Mouse (Mus musculus) yolk sac, embryonic 10.5 days (tissue): Measurements from ENCODE around the gene Actbl2.

Experiments
- DNase-seq: peaks from one replicate; pipeline ENCODE4 v3.0.0-alpha.2; 2017; ENCODE audit warnings: low spot score

Actbl2 gene

DNA sequence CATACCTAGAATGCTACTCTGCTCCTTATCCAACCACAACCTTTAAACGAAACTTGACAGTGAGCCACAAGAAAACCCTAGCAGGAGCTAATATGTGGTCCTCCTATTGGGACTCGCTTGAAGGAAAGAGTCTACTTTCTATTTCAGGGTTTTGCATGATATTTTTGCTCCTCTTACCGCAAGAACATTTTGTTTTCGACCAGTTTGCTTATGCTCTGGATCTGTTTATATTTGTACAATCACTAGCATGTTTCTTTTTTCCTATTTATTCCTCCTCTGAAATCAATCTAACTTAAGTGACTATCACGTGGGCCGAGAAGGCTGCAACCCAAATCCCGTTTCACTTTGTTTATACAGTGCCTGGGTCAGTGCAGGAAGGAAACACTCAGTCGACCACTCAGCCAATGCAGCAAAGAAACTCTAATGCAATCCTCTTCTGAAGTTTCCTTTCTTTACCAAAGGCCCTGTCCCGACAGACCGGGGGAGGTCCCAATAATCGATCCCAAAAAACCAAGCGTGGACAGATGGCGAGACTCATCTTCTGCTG is 15.0 kb downstream of the Actbl2 start:
- no peak for DNase-seq

DNA sequence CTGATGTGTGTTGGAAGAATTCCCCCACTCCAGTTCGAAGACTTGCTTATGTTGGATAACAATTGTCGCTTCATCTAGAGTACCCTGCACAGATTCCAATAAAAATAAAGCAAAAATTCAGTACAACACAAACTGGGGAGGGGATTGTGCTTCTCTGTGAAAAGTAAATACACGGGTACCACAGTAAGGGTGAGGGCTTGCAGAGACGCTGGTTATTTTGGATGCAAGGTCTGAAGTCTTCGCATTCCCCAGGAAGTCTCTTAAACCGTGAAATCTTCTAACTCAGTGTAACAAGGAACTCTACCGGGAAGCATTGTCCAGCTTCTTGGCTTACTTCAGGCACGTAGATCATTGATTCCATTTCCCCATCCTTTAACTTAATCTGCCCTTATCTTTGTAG is 17.1 kb downstream of the Actbl2 start:
- DNase-seq, result no peak

DNA sequence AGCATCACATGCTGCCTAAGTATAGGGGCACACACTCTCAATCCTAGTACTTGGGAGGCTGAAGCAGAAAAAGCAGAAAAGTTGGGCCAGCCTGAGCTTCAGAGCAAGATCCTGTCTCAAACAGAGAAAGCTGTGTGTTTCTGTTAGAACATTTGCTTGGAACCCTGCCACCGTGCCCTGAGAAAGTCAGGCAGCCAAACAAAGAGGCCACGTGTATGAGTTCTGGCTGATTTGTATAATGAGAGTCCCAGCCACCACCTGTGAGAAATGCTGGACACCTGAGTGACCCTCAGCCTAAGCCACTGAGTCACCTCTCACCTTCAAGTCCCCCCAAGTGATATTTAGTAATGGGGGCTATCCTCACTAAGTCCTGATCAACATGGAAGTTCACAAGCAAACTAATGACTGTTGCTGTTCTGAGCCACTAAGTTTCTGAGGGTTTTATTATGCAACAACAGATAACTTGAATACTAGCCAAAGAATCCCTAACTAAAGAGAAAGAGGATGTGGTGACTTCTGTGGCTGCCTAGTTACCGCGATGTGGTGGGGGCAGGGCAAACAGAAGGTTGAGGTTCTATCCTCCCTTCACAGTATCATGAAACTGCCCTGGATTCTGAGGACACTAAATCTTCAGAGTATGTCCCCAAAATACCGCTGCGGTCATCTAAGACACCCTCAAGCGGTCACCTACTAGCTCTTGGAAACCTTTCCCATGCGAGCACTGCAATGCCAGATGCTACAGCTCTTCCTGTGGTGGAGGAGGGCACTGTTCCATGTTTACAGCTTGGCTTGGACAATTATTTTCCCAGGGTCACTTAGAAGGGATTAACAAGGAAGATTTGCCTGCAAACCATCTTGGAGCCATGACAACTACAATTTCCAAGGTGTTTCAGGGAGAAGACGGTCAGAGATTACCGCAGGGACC is 31.9 kb downstream of the Actbl2 start:
- no peak for DNase-seq

DNA sequence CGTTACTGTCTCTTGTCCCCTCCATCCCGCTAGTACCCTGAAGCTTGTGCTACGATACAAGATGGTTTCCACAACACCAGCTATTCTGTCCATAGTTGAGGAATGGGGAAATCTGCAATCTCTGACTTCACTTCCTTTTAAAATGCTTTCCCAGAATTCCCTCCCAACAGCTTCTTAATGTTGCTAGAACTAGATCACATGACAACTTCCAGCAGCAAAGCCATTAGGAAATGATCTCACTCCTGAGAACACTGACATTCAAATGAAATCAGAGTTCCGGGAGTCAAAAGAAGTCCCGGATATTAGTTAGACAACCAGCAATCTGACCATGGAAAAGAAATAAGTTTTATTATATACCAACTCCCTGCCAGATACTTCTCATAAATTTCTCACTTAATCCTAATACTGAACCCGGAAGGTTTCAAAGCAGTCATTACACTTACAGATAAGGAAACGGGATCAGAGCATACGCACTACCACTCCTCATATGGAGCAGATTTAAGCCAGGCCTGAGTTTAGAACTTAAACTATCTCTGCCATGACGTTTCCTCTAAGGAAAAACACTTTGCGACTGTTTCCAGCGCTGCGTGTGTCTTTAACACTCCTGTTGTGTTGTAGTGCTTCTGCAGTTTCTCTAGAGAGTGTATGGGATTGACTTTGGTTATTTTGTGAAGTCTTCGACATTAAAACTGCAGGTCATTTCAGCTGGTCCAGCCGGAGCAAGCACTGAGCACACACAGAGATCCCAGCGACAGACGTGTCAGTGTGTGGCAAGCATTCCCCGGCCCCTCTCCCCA is 36.5 kb downstream of the Actbl2 start:
- DNase-seq, result peak; percentile 63

DNA sequence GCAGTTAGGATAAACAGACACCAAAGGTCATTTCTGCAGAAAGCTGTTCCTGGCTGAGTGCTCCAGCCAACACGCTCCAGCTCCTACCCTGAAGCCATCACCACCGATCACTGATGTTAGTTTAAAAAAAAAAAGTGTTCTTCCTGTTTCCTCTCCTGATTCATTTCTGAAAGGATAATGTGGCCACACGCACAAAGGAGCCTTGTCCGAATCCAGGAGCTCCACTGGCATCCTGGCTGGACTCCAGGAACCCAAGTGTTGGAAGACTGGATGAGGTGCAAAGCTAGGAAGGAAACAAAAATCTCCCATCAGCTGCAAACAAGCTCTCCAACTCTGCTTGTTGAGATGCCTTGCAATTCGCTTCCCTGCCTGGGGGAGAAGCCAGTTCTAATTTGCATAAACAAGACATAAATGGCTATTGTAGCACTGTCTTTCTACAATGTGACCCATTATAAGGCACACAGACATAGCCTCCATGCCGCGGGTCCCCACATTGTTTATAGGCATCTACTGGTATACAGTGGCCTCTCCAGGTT is 37.2 kb downstream of the Actbl2 start:
- no peak for DNase-seq

DNA sequence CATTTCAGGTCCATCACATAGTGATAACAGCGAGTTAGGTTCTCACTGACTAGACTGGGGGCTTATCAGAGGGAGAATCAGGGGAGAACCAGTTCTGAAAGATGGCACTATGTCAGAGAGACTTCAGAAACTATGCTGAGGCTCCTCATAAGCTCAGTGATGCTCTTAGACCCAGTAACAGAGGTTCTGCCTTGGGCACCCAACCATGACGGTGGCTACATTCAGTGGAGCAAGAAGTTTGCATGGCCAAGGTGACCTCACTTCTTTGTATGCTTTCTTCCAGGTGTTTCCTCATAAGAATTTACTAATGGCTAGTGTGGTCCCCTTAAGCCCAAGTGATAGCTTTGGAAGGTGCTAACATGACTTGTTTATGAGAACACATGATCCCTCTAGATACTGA is 38.7 kb downstream of the Actbl2 start:
- DNase-seq, result no peak

DNA sequence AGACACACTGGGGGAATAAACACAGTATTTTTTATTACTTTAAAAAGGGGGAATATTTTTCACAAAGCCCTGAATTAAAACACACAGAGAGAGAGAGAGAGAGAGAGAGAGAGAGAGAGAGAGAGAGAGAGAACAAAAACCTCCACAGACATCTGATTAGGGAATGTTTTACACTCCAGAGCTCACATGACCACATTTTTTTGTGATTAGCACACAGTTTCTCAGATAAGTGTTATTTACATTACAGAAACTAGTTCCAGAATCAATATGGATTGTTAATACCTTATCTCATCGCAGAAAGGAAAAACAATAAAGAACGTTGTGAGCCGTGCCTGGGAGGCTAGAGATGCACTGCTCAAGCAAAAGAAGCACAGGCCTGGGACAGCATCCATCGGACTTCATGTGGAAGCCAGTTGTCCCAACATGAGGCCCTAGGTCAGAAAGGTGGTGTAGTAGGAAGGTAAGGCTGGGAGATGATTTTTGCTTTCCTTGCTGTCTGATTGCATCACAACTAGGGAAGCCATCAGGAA is 40.2 kb downstream of the Actbl2 start:
- no peak for DNase-seq

DNA sequence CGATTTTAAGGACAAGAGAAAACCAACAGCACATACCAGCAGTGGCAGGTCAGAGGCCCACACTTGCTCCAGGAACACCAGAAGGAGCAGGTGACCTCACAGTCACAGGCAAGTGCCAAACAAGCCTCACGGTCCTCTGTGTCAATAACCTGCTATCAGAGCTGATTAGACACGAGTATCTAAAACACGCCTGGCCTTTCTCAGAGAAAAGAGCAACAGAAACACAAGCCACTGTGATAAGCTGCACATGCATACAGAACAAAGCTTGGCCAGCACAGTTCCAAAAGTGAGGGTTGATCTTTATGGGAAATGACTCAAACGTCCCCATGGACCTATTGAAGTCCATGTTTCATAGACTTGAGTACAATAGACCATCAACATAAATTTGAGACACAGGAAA is 41.2 kb downstream of the Actbl2 start:
- DNase-seq, result no peak

DNA sequence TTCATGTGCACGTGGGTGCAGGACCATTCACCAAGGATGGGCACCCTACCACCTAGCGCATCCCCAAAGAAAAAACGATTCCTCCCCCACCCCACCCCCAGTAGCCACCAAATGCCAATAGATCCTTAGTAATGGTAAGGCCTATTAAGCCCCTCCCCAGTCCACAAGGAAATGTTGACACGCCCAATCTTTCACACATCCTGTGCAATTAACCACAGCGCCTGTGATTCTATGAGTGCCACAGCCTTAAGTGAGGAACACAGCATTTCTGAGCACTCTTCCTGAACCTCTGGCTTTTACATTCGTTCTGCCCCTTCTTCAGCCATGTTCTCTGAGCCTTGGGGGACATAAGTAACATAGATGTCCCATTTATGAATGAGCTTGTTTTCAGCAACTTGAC is 42.8 kb downstream of the Actbl2 start:
- no peak for DNase-seq

DNA sequence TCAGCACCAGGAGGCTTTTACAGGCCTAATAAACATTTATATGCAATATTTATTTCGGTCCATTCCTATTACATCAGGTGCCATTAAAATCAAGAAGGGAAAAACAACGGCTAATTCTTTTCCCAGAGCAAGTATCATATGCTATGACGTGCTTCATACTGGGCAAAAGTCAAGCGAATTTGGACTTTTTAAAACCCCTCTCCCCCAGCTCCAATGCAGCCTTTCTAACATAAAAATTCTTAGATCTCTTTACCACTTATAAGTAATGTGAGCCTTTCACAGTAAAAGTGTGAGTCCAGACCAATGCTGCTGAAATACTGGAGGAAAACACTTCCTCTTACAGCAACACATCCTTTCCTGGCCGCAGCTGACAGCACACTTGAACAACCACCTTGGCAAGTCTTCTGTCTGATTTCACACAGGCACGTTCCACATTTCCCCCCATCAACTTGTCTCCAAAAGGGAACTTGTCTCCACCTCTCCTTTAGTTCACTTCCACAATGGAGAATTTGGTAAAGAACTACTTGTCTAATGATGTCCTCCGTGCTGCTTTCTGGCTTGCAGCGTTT is 44.4 kb downstream of the Actbl2 start:
- no peak for DNase-seq

DNA sequence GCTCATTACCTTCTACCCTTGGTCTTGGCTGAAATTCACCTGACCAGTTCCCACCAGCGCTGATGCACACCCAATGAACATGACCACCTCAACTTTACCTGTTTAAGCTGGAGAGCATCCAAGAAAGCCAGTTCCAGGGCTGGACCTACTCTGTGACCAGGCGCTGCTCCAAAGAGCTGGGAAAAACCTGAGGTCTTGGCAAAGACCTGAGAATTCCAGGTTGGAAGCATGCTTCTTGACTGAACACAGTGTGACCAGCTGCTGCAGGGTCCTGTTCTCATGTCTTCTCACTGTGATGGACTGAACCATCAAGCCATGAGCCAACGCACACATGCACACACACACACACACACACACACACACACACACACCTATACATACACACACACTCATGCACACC is 46.0 kb downstream of the Actbl2 start:
- DNase-seq, result no peak

DNA sequence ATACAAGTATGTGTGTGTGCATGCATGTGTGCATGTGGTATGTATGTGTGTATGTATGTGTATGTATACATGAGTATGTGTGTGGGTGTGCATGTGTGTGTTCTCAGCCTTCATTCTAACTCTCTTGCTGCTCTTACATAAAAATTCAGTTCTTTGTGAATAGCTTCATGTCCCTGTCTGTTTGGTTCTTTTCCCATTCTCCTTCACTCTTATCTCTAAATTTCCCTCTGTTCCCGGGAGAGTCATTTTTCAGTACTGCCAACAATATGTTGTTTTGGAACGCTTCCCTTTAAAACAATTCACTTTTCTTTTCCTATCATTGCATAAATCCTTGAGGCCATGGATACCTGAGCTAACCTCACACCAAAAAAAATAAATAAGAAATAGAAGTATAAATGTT is 46.6 kb downstream of the Actbl2 start:
- DNase-seq, result no peak

DNA sequence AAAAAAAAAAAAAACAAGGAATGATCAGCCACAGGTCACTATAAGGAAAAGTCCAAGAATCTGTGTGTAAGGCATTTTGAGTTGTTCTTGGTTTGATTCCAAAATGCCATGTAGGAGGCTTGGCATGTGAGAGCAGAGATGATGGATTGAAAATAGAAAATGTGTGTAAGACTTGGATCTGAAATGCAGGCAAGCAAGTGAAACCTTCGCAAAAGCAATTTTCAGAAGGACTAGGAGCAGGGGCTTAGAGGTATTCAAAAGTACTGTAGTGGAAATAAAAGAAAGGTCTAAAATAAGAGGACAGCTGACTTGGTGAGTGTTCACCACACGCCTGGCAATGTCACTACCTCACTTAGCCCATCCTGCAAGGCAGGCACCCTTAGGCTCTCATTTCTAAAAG is 49.4 kb downstream of the Actbl2 start:
- DNase-seq, result no peak

DNA sequence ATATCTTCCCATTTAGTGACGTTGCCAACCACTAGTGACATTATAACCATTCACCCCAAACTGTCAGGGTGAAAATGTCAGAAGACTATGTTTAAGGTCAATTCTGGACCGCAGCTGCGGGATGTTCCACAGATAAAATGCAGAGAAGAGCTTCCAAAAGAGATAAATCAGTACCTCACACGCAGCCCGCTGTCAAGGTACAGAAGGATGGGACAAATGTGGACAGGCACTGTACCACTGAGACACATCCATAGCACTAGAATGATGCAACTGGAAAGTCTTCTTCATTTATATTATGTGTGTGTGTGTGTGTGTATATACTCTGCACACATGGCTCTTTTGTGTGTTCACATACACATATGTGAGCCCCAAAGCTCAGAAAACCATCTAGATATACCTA is 49.9 kb downstream of the Actbl2 start:
- no peak for DNase-seq
